Mouse (Mus musculus): ENCODE data around the gene Tprkb. TPM values are rescaled to one million over a fixed set of nuclear protein-coding genes. Genes with fewer than 3 reads are reported as not detected.
"Not testable (repeated sequence)": the region's sequence is repeated elsewhere in the genome, so short reads cannot be mapped to it uniquely, and the experiment has no call there.

Tprkb gene
- polyA plus RNA-seq, 1 experiment from 2014 or later = 26.4 TPM

GRCm38 (mm10) chr6:85976242-85976641 lies 64.6 kb downstream of the Tprkb start:
- Histone ChIP-seq H3K4me2 (no peak overlapping the region), H3K4me3 (replicated peaks) (no peak overlapping the region), H3K9me3 (replicated peaks) (no peaks in the 10 kb centered on the region), H3K4me1 (replicated peaks) (peaks cover 12% of the 10 kb centered on the region), H3K9ac (no peak overlapping the region), H3K36me3 (no peaks in the 10 kb centered on the region), H3K27ac (no peak overlapping the region), H3K27me3 (no peaks in the 10 kb centered on the region)
- 66% methylated on average over 5 of the region's 5 CpGs for WGBS (ENCODE audit: insufficient replicate concordance)
- ATAC-seq (ENCODE audit: low read depth) (no peak), DNase-seq (no peak)

GRCm38 (mm10) chr6:85978736-85979135 lies 67.1 kb downstream of the Tprkb start:
- WGBS (ENCODE audit: insufficient replicate concordance) = 59% methylated on average over 4 of the region's 4 CpGs
- not testable (repeated sequence) for DNase-seq; H3K27me3 ChIP-seq; H3K4me3 ChIP-seq (replicated peaks); H3K27ac ChIP-seq; H3K36me3 ChIP-seq; ATAC-seq (ENCODE audit: low read depth); H3K4me2 ChIP-seq; H3K9me3 ChIP-seq (replicated peaks); H3K9ac ChIP-seq
- peaks cover 12% of the 10 kb centered on the region for H3K4me1 ChIP-seq (replicated peaks)

Other genes starting within 250 kb of the Tprkb start
- gene Nat8f7, start 198.7 kb upstream of the Tprkb start, polyA plus RNA-seq (2015; fragmentation: Nextera tagmentation; extraction: Ambion mirVana) = not detected in 2 replicates
- not detected in 2 replicates for gene Nat8f3, start 146.1 kb upstream of the Tprkb start, polyA plus RNA-seq (2015; fragmentation: Nextera tagmentation; extraction: Ambion mirVana)
- gene Nat8f6, start 90.9 kb upstream of the Tprkb start, polyA plus RNA-seq (2015; fragmentation: Nextera tagmentation; extraction: Ambion mirVana) = not detected in 2 replicates
- gene Nat8f5, start 90.9 kb upstream of the Tprkb start, polyA plus RNA-seq (2015; fragmentation: Nextera tagmentation; extraction: Ambion mirVana) = not detected in 2 replicates
- not detected in 2 replicates for gene Nat8, start 79.8 kb upstream of the Tprkb start, polyA plus RNA-seq (2015; fragmentation: Nextera tagmentation; extraction: Ambion mirVana)
- gene Nat8f2, start 42.7 kb upstream of the Tprkb start, polyA plus RNA-seq (2015; fragmentation: Nextera tagmentation; extraction: Ambion mirVana) = 0.03 TPM in 1 of 2 replicates, not detected in the other
- 0.86 and 1.0 TPM in 2 replicates for gene Nat8f4, start 7.0 kb upstream of the Tprkb start, polyA plus RNA-seq (2015; fragmentation: Nextera tagmentation; extraction: Ambion mirVana)
- 5.0 and 5.6 TPM in 2 replicates for gene Nat8f1, start 3.8 kb downstream of the Tprkb start, polyA plus RNA-seq (2015; fragmentation: Nextera tagmentation; extraction: Ambion mirVana)
- 29.0 and 40.3 TPM in 2 replicates for gene Dusp11, start 49.8 kb downstream of the Tprkb start, polyA plus RNA-seq (2015; fragmentation: Nextera tagmentation; extraction: Ambion mirVana)
- gene Figla, start 104.3 kb downstream of the Tprkb start, polyA plus RNA-seq (2015; fragmentation: Nextera tagmentation; extraction: Ambion mirVana) = not detected in 2 replicates
- 93.3 and 96.2 TPM in 2 replicates for gene Add2, start 116.8 kb downstream of the Tprkb start, polyA plus RNA-seq (2015; fragmentation: Nextera tagmentation; extraction: Ambion mirVana)

Measured in liver, embryonic 13.5 days (tissue).